Comparison of ENCODE assay signal across 9 mouse cellular contexts in genomic region chr13:24501179-24501905, GRCm38 (mm10).
A peak's percentile ranks its signal among the peaks of the same experiment; 100 is the strongest.
DNase-seq lines count a peak whose midpoint lies in the region; ATAC-seq lines count a peak whose summit lies in the region.
"Had no signal": no experiment of that assay in that cellular context is flagged by ENCODE, and none has a peak within 500 bp of the region (broad histone marks: within the 10 kb centered on the region; RNA-seq: fewer than 3 reads in every experiment).

No protein-coding gene starts in this region.

- H3K4me3 ChIP-seq in midbrain, embryonic 12.5 days = no peak overlapping the region
- no peak overlapping the region for H3K4me3 ChIP-seq in intestine, embryonic 15.5 days (replicated peaks)

- WGBS in midbrain, embryonic 12.5 days = 64% methylated on average over 25 of the region's 25 CpGs
- WGBS in intestine, embryonic 15.5 days = 85% methylated on average over 25 of the region's 25 CpGs

- no peak overlapping the region for H3K4me2 ChIP-seq in midbrain, embryonic 12.5 days (replicated peaks)
- no peak overlapping the region for H3K4me2 ChIP-seq in intestine, embryonic 15.5 days (replicated peaks)

- peaks cover 7% of the 10 kb centered on the region; the same call in 1 of the 2 replicates for H3K4me1 ChIP-seq in midbrain, embryonic 12.5 days
- no peaks in the 10 kb centered on the region for H3K4me1 ChIP-seq in intestine, embryonic 15.5 days (replicated peaks)

- peak; percentile 59 to 63 for ATAC-seq in hematopoietic stem cell, adult 5-6 weeks (replicated peaks in 1 of 2; ENCODE audit: insufficient read depth in 1 of 2, low FRiP score in 2 of 2, low TSS enrichment in 1 of 2, low read depth in 1 of 2, poor library complexity in 2 of 2, severe bottlenecking in 2 of 2)
- ATAC-seq in midbrain, embryonic 12.5 days (ENCODE audit: low FRiP score, low read depth) = peak; percentile 86
- ATAC-seq in intestine, embryonic 15.5 days = no peak

- no peak overlapping the region for H3K9ac ChIP-seq in midbrain, embryonic 12.5 days (replicated peaks)
- H3K9ac ChIP-seq in intestine, embryonic 15.5 days = no peak overlapping the region

- 0 out of 2 replicates have a peak overlapping the region, but pooled peaks have one; percentile 5 for H3K27ac ChIP-seq in midbrain, embryonic 12.5 days (replicated peaks)
- no peak overlapping the region for H3K27ac ChIP-seq in intestine, embryonic 15.5 days
- H3K27ac ChIP-seq: macrophage had no signal

- H3K36me3 ChIP-seq in midbrain, embryonic 12.5 days = no peaks in the 10 kb centered on the region
- H3K36me3 ChIP-seq in intestine, embryonic 15.5 days = no peaks in the 10 kb centered on the region

- peak; percentile 89 for DNase-seq in 416B (ENCODE audit: low read depth)
- DNase-seq in CD4-positive helper T cell, adult 2 months (ENCODE audit: low read depth, low spot score) = peak; percentile 39
- DNase-seq in gastrocnemius, postnatal 25 days = no peak
- DNase-seq in layer of hippocampus, adult 9-11 months = no peak
- DNase-seq: adrenal gland, postnatal 14 days had no signal

- no peaks in the 10 kb centered on the region for H3K9me3 ChIP-seq in midbrain, embryonic 12.5 days
- H3K9me3 ChIP-seq in intestine, embryonic 15.5 days = no peaks in the 10 kb centered on the region

- no peaks in the 10 kb centered on the region for H3K27me3 ChIP-seq in midbrain, embryonic 12.5 days
- no peaks in the 10 kb centered on the region for H3K27me3 ChIP-seq in intestine, embryonic 15.5 days (replicated peaks)

Comparison
In these comparisons a context has a peak if more than half of its experiments do, and no peak if none do; other contexts are left out.
1. DNase-seq: peak in 416B (single experiment) and CD4-positive helper T cell, adult 2 months (single experiment); none in gastrocnemius, postnatal 25 days (single experiment) and layer of hippocampus, adult 9-11 months (single experiment).